Mouse (Mus musculus) right cerebral cortex, adult 2 months (tissue): ENCODE results near the gene Frmd4b.

Source experiments
- DNase-seq, 2 experiments: peaks; one replicate each; pipeline ENCODE4 v3.0.0; 2021 to 2022; ENCODE audit warnings: low spot score in 2 of 2

Gene Frmd4b

GRCm38 (mm10) chr6:97473672-97474071, 143.7 kb downstream of the Frmd4b start:
- DNase-seq: no peak

GRCm38 (mm10) chr6:97472873-97473550, 144.3 kb downstream of the Frmd4b start:
- DNase-seq: peak; percentile 24 to 40

GRCm38 (mm10) chr6:97463898-97464524, 153.3 kb downstream of the Frmd4b start:
- no peak for DNase-seq

GRCm38 (mm10) chr6:97462421-97462820, 154.9 kb downstream of the Frmd4b start:
- no peak for DNase-seq

GRCm38 (mm10) chr6:97459112-97459511, 158.2 kb downstream of the Frmd4b start:
- DNase-seq: no peak

GRCm38 (mm10) chr6:97458358-97458757, 159.0 kb downstream of the Frmd4b start:
- DNase-seq: no peak

GRCm38 (mm10) chr6:97457954-97458353, 159.4 kb downstream of the Frmd4b start:
- DNase-seq: no peak

- DNase-seq: no peak
These were observed 160.1 kb downstream of the Frmd4b start for GRCm38 (mm10) chr6:97457210-97457609.

- no peak for DNase-seq
These were observed 165.1 kb downstream of the Frmd4b start for GRCm38 (mm10) chr6:97452223-97452622.

GRCm38 (mm10) chr6:97449806-97450205, 167.5 kb downstream of the Frmd4b start:
- DNase-seq: no peak

- DNase-seq: no peak
These were observed 170.3 kb downstream of the Frmd4b start for GRCm38 (mm10) chr6:97447020-97447419.

GRCm38 (mm10) chr6:97444145-97444544, 173.2 kb downstream of the Frmd4b start:
- no peak for DNase-seq

GRCm38 (mm10) chr6:97443522-97443921, 173.8 kb downstream of the Frmd4b start:
- DNase-seq: no peak

- DNase-seq: no peak
These were observed 176.0 kb downstream of the Frmd4b start for GRCm38 (mm10) chr6:97441357-97441756.

GRCm38 (mm10) chr6:97438918-97439645, 178.3 kb downstream of the Frmd4b start:
- no peak for DNase-seq

- DNase-seq: no peak
These were observed 182.6 kb downstream of the Frmd4b start for GRCm38 (mm10) chr6:97434753-97435152.

- no peak for DNase-seq
These were observed 185.9 kb downstream of the Frmd4b start for GRCm38 (mm10) chr6:97431309-97432004.

- DNase-seq: no peak
These were observed 186.8 kb downstream of the Frmd4b start for GRCm38 (mm10) chr6:97430519-97430918.

- no peak for DNase-seq
These were observed 187.5 kb downstream of the Frmd4b start for GRCm38 (mm10) chr6:97429688-97430343.

- DNase-seq: peak; percentile 90 to 91
These were observed 197.4 kb downstream of the Frmd4b start for GRCm38 (mm10) chr6:97419771-97420446.

GRCm38 (mm10) chr6:97416972-97417554, 200.3 kb downstream of the Frmd4b start:
- peak; percentile 49 to 53 for DNase-seq
